Mouse (Mus musculus) skeletal muscle tissue, adult 2 months (tissue): ENCODE measurements at regions not wholly inside any gene's neighbourhood (a gene's known extent, or its start where the extent isn't known, plus 50 kb on each side); places are given as distances from the start of the nearest gene placed in this dataset.

Experiments used
- DNase-seq: peaks from one replicate; pipeline ENCODE4 v3.0.0-alpha.2; 2012; ENCODE audit warnings: low read depth, low spot score

DNA sequence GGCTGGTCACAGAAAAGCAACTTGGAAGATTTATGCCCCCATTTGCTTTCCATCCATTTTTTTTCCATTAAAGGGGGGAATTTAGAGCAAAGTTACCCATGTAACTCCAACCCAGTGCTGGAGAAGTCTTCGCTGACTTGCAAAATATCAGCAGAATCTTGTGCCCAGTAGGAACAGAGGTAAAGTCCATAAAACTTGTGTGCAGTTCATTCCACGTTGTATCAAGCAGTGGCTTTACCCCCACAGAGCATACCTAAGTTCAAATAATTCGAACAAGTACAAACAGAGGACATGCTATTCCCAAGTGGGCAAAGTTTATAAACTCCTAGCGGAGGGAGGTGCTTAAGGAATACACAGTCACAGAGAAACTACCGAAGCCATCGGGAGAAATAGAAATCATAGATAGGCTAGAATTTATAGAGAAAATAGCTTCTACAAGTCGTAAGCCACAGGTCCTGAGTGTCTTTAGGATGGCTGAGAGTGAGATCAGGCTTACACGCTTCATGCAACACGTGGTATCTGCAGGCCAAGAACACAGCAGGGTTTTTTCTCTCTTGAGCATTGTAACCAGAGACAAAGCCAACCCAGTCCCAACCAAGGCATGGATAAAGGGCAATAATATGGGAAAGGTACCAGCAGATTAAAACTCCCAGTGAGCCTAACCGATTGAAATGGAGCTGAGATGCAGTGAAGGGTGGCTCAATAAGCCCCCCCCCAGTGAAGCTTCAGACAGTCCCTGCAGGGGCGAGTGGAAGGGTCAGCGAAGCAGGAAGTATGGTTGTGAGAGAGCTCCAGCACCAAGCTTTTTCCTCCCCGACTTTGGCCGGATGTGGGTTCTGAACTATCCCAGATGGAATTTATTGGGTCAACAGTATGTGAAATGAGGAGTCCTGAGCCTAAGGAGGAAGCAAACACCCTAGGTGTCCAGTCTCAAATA is 487.6 kb upstream of the Gm9747 start:
- DNase-seq, result no peak

DNA sequence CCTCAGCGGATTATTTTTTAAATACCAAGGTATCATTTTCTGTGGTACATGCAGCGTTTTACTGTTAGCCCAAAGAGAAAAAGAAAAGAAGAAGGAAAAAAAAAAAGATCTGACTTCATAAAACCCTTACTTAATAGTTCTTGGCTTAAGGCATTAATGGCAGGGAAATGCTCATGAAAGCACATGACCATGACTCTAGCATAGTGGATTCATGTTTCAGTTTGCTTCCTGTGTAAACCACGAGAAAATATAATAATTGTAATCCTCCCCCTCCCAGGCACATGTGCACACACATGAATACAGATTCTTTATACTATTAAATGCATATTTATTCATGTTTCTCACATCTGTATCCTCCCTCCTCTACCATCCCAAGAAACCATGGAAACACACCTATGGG is 486.9 kb upstream of the Gm9747 start:
- DNase-seq, result no peak

DNA sequence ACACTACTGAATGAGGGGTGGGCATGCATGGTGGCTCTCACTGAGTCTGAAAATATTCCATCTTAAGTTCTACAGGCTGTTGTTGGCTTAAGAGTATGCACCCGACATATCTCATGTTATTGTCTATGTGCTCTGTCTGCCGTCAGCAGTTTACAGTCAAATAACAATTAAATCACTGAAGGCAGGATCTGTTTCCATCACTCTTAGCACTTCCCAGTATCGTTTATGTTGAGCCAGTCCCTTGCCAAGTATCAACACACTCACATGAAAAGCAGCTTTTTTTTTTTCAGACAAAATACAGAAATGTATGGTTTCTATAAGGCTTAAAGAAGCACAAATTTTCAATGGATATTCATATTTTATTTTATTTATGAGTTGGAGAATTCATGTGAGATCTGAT is 485.9 kb upstream of the Gm9747 start:
- DNase-seq, result no peak

DNA sequence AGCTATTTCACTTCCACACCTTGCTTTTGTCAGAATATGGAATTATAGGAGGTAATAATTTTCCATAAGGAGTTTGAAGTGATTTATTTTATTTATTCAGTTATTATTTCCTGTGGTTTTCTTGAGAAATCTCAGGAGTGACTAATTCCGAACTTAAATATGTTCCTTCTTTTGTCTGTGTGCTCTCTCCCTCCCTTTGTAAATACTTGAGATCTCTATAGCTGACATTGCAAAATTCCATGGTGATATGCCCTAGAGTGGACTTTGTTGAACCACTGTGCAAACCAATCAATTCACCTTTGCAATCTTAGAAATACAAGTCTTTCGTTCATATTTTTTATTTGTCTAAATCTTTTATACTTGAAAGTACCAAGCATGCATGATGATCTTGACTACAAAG is 478.8 kb upstream of the Gm9747 start:
- DNase-seq, result no peak

DNA sequence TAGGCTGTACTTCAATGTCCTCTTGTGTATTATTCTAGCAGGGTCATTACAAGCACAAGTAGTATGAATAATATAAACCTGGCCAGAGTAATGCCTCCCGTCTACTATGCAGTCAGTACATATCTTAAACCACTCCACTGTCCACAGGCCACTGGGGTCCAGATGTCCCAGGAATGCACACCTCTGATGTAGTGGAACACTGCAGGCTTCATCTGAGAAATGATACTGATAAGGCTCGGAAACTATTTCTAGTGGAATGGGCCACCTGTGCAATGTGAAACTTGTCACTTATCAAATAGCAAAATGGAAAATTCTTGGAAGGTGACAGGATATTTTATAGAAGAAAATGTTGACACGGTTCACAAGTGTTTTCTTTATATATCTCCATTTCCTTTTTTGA is 477.6 kb upstream of the Gm9747 start:
- DNase-seq, result no peak

DNA sequence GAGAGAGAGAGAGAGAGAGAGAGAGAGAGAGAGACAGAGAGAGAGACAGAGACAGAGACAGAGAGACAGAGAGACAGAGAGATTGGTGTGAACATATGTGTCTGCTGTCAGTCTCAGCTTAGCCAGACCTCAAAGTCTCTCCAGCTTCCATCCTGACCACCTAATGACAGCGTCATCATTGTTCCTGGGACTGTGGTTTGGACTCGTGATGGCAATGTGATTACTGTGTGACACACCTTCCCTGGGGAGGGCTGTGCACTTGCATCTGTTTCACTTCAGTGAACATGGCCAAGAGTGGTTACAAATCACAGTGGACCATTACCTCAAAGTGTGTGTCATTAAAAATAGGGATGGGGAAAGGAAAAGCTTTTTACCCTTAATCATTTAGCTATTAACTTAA is 477.2 kb upstream of the Gm9747 start:
- no peak for DNase-seq

DNA sequence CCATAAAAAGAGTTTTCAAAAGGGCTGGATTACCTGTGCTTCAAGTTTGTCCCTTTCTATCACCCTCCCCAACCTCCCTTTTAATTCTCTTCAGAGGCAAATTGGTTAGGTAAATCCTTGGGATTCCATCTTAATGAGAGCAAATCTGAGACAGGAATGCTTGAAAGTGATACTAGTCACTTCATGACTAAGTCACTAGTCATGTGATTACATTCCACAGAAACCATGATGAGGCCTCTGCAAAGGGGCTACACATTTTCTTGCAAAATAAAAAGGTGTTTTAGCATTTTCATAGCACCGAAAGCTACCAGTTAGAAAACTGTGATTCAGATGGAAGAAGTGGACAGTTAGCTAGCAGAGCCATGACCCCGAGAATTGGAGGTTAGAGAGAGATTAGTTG is 473.0 kb upstream of the Gm9747 start:
- DNase-seq, result no peak

DNA sequence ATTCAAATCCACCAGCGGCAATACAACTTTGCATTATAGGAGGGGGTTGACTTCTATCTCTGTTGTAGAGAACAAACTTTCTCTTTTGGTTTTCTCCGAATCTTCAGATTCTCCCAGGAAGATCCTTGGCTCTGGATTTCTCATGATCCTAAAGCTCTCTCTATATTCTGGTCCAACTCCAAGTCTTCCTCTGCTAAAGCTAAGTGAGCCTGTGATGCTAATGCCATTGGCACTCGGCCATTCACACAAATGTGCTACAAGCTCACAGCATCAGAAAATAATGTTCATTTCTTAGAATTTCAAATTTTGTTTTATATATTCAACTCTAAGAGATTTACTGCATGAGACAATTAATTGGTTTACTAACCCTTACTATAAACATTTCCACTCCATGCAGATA is 461.2 kb upstream of the Gm9747 start:
- DNase-seq, result no peak

DNA sequence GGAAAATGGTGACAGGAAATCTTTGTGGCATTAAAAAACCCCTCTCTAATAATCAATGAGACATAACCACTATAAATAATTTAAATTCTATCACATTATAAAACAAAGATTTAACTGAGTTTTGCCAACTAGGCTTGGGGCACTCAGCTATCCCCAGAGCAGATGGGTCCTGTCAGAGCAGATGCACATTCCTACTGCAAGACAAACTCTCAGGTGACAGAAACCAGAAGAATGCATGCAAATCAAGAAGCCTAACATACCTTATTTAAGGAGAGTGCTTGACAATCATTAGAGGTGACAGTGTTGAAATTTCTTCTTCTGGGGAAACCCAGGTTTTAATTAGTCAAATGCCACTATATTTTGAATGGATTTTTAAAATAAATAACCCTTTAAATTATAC is 452.3 kb upstream of the Gm9747 start:
- DNase-seq, result no peak

DNA sequence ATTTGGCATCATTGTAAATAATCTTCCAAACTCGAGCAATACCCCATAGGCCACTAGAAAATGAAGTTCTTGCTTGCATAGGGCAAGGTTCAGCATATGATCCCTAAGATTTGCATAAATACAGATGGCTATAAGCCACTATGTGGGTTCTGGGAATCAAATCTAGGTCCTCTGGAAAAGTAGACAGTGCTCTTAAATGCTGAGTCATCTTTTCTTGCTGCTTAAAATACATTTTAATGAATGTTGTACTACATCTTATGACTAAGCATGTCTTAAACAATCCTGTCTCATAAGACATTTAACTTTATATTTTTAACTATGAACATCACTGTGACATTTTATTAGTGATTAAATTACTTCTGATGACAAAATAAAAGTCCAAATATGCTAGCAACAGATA is 448.6 kb upstream of the Gm9747 start:
- no peak for DNase-seq

DNA sequence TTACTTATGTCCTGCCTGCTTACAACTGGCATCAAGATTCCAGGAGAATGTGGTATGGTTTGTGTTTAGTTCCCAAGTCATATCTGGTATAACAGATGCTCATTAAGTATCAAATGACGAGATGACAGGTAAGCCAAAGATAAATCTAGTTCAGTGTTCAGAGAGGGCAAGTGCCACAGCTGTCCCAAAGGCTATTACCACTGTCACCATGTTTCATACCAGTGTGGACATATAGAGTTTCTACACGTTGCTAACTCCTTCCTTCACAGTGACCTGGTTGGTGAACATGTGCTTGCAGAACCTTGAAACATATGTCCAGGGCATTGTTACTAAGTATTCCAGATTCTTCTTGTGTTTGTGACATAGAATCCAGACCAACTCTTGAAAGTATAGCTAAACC is 438.1 kb upstream of the Gm9747 start:
- DNase-seq, result no peak

DNA sequence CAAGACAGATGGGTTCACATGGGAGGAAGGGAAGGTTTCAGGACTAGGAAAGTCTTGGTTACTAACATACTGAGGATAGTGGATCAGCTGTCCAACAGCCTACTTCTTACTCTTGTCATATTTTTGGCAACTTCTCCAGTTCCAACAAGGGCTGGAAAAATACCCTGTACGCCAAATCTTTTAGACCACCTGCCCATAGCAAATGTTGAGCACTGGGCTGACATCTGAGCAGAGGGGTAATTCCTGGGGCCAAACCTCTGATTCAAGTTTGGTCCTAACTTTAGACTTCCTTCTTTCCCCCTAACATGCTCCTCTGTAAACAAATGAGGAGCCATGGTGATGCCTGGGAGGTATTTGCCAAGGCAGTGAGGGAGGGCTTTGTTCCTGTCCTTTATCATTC is 437.5 kb upstream of the Gm9747 start:
- no peak for DNase-seq

DNA sequence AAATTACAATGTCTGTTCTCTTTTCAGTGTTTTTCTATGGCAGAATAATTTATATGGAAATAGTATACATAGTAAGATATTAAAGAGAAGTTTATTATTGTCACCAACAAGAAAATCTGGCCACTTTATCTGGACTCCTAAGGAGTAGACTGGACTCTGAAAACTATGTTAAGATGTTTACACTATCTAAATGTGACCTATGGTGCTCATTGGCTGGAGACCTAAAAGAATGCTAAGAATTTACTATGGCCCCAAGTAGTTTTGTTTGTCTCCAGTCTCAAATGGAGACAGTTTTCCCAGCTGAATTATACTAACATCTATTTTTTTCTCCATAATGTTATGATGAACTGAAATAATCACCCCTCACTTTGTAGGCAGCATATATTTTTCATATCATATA is 421.3 kb upstream of the Gm9747 start:
- DNase-seq, result no peak

DNA sequence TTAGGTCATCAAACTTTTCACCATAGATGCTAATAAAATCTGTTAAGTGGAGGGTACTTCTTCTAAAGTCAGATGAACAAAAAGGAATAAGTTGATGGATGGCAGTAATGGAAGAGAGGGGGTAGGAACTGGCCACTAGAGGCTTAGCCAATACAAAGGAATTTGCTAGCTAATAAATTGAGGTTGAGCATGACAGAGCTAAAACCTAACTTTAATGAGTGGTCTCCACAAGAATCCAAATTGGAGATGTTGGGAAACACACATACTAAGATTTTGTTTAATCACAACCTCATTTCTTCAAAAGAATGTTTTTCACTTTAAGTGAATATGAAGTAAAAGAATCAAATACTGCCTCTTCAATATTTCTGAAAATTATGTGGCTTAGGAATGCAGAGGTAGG is 414.0 kb upstream of the Gm9747 start:
- no peak for DNase-seq

DNA sequence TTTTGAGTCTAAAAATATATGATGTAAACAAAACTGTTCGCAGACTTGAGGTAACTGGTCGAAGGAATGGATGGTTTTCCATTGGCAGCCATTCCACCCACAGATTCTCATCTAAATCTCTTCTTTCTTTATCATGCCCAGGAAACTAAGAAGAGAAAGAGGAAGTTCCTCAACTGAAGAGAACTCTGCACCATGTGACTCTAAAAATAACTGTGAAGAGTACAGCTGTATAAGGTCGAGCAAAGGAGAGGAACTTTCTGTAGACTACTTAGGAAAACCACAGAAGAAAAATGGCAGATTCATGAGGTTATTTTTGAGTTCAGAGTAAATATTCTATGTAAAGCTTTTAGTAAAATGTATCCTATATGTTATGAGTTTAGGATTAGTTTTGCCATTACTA is 390.9 kb upstream of the Gm9747 start:
- no peak for DNase-seq

DNA sequence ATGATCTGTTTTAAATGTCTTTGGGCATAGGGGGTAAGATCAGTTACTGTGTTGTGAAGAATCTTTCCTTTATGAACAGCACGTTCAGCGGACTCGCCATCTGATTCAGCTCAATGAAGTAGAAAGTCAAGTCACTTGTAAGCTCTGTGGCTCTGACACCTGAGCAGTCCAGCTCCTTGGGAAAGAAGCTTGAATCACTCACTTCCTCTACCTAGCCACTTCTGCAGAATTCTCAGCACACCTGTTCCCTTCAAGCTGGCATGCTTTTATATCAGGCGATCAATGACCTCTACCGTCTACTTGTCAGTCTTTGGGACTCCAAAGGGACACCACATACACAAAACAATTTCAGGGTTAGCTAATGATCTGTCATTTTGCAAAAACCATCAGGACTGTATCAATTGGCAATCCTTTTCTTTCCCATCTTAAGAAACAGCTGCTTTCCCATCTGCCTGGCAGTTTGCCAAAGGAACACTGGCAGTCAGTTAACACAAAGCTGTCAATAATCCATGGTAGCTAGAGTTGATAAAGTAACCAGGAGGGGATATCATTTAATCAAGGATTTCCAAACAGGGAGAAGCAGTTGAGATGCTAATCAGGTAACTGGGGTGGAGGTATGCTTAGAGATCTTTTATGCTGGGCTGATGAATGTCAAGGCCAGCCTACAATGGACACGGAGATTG is 382.3 kb upstream of the Gm9747 start:
- DNase-seq, result no peak

DNA sequence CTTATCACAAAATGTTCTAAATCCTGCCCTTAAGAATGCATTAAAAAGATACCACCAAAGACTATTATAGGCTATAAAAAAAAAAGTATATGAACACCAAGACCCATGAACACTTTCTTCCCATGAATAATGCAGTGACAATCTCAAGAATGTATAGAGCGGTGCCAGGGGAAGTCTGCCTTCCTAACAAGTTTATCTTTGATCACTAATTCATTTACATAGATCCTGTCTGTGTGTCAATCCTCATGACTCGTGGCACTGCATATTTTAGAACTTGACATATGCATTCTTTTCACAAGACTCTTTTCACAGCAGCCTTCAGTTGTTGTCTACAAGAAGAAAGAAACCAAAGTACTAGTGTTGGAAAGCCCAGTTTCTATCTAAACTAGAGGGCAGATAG is 373.4 kb upstream of the Gm9747 start:
- no peak for DNase-seq

DNA sequence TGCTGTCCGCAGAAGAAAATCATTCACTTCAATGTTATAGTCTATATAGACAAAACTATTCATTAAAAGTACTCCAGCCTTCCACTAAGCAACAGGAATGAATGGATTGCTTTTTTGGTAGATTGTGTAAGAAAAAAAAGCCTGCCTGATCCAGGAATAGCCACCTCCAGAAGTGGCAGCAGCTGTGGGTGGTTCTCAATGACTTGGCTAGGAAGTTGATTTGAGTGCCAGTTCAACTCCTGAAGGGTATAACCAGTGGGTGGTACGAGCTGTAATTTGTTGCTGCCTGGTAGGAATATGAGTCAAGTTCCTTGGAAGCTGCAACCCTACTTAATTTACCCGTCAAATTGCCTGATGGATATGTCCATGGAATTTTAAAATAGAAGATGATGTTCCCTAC is 368.3 kb upstream of the Gm9747 start:
- peak; percentile 46 for DNase-seq

DNA sequence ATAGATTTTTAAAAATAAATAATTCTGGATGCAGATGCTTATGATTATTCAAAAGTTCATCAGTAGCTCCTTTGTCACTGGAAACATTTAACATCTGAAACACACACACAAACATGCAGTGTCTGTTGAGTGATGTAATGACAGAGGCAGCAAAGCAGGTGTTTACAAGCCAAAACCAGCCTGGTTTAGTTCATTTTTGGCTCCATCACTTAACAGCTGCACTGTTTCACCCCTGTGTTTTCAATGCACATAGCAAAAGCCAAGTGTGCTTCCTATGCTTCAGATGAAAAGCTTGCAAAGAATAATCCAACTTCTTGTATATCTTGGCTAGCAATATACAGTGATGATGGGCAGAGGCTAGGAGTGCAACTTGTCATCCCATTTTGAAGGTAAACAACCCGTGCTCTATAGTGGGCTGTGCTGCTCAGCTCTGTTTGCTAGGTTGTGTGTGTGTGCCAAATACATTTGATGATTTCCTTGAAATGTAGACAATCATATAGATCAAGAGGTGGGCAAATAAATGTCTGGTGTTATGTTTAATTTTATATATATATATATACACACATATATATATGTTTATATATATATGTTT is 345.9 kb upstream of the Gm9747 start:
- DNase-seq, result peak; percentile 34

DNA sequence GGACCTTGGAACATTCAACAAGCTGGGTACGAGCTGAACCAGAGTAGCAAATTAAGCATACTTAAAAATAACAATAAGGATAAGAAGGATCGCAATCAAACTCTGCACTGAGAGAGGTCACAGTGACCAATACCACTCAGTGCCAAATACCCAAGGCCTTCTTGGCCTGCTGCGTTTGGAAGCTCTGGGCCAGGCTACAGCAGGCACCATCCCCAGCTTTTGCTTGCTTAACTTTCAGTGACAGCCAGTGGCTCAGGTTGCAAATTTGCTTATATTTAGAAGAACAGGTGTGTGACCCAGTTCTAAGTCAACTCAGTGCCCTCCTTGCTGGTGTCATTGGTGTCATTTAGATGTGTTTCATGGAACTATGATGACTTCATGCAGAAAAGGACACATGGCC is 335.7 kb upstream of the Gm9747 start:
- DNase-seq, result peak; percentile 92

DNA sequence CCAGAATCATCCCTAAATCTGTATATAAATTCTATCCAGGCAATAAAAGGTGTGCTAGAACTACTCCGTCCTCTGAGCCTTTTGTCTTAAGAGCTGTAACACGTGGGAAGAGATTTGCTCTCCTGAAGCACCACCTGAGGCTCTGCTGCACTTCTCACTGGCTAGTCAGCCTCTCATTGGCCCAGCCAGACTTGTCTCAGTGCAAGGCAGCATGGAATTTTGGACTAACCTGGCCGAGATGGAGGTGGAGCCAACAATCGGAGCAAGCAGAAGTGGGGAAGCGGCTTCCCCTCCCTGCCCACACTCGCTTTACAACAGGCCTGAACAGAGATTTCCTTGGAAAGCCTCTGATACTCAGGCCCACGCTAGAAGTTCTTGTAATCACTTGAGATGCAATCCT is 332.1 kb upstream of the Gm9747 start:
- no peak for DNase-seq

DNA sequence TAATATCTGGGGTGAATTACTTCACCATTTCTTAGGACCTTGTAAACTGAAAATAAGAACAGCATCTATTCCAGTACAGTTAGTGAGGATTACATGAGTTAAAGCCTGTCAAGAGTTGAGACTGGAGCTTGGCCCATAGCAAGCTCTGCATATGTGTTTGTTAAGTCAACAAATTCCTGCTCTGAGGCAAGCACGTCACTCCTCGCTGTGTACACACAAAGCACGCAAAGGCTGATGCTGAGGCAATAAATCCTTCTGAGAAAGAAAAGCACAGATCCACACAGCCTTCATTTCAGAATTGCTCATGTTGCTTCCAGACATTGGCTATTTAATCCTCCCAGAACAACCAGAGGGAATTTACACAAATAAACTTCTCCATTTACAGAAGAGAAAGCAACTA is 328.9 kb upstream of the Gm9747 start:
- DNase-seq, result peak; percentile 44

DNA sequence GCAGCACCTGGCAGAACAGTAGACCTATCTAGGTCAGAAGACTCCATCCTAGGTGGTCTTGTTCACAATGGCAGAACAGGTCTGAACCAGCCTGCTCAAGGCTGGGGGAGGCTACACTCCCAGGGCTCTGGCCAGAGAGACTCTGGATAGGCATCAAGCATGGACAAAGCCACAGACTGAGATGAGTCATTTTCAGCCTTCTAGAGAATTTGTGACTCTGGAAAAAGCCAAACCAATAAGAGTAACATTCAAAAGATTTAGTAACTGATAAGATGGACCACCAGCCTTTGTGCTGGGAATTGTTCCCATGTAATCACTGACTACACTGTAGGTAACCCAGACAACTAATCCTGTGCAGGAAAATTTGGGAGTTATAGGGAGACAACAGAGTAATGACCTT is 320.3 kb upstream of the Gm9747 start:
- no peak for DNase-seq
